Mouse (Mus musculus): Measurements from ENCODE around the gene Rrn3. TPM values are rescaled to one million over a fixed set of nuclear protein-coding genes. Genes with fewer than 3 reads are reported as not detected.

Rrn3 gene
- 32.1 TPM for total RNA-seq (2023)

DNA sequence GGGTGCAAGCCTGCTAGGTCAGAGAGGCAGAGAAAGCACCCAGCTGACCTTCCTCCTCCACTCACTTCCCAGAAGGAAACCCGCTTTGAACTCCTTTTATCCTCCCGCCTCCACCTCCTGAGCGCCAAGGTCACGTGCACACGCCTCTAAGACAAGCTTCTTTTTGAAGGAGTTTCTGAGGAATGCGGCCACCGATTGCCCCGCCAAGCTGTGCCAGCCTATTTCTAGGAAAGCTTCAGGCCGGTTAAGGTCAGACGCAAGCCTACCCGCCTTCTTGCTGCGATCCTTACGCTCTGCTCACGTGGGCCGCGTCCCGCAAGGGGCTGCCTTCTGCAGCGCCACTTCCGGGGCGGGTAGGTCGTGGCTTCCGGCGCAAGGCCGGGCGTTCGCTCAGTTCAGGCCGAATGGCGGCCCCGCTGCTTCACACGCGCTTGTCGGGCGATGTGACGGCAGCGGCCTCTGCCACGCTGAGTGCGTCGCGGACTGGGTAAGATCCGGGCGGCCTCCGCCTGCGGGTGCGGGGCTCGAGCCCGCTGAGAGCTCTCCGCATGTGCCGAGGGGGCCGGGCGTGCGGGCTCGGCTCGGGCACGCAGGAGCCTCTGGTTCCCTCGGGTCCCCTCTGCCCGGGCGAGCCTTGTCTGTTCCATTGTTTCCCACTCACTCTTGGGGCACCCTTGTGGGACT is at the start of gene Rrn3:
Gene Rrn3, plus strand, starts transcription at position 356 of the 684 bp plus-strand sequence.

DNA sequence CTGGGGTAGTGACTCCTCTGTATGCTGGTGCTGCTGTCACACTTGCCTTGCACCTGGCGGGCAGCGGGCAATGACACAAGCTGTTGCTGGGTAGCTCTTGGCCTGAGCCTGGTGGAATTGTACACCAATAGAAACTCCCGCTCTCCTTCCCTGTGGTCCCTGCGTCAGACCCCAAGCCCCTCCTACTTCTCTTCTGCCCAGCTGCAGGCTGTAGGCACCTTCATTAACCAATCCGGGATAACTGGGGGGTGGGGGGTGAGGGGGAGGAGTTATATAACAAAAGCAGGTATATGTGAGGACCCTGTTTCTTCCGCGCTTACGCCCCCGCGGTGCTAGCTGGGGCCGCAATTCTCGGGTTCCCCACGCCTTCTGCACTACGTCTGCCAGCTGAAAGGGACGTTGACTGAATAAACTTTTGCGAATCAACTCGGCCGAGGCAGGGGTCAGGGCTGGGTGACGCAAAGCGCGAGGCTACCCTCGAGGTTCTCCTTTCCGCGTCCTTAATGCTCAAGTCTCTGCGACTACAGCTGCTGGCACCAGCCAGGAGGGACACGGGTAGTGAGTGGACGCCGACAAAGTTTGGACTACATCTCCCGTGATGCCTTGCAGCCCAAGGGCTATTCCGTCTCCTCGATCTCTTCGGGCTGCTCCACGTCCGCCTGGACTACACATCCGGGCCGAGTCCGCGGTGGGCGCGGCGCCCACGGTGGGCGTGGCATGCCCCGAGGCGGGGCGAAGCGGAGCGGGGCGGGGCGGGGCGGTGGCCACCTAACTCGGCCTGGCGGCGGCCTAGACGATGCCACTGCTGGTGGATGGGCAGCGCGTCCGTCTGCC is 38.3 kb downstream of the Rrn3 start, which contains the start of gene Ntan1:
Gene Ntan1, plus strand, starts transcription at position 286 of the 834 bp plus-strand sequence.

Other genes with a start within 250 kb of the Rrn3 start
- 35.2 TPM for gene Parn, start 112.5 kb upstream of the Rrn3 start, total RNA-seq (2023)
- gene Bfar, start 108.8 kb upstream of the Rrn3 start, total RNA-seq (2023): 69.1 TPM
- gene 3110001I22Rik, start 108.8 kb upstream of the Rrn3 start, total RNA-seq (2023): 19.2 TPM
- not detected for gene Pla2g10, start 49.7 kb upstream of the Rrn3 start, total RNA-seq (2023)
- gene Ntan1, start 38.1 kb downstream of the Rrn3 start, total RNA-seq (2023): 64.1 TPM
- gene Pdxdc1, start 122.4 kb downstream of the Rrn3 start, total RNA-seq (2023): 80.1 TPM
- 0.98 TPM for gene Mpv17l, start 122.5 kb downstream of the Rrn3 start, total RNA-seq (2023)
- gene 2900011O08Rik, start 205.9 kb downstream of the Rrn3 start, total RNA-seq (2023): not detected
- not detected for gene Ifitm7, start 206.2 kb downstream of the Rrn3 start, total RNA-seq (2023)

Data from CD4-positive naive resting alpha-beta T cell, adult 57 days (primary cell).